Mouse (Mus musculus): ENCODE data around the gene Prmt3. TPM values are rescaled to one million over a fixed set of nuclear protein-coding genes. Genes with fewer than 3 reads are reported as not detected.
A peak's percentile ranks its signal among the peaks of the same experiment; 100 is the strongest.

Prmt3 gene
- polyA plus RNA-seq, 1 experiment from 2014 or later = 60.8 TPM

DNA sequence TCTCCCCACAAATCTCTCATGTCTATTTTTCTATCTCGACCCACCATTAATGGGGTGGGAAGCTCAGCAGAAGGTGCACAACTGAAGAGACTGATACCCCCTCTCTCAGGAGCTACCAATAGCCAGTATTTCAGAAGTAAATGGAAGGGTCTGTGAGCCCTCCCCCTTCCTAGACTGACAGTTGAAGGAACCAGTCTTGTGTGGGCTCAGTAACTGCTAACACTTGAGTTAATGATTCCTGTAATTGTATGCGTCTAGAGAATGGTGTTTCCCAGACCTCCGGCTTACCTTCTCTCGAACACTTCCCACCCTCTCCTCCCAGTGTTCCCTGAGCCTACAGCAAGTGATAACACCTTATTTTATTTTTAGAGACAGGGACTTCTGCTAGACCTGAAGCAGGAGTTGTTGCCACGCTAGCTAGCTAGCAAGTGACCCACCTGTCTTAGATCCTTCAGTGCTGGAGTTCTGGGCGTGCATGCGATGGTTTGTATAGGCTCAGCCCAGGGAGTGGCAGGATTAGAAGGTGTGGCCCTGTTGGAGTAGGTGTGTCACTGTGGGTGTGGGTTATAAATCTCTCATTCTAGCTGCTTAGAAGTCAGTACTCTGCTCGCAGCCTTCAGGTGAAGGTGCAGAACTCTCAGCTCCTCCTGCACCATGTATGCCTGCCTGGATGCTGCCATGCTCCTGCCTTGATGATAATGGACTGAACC, 102.0 kb downstream of the Prmt3 start:
- H3K36me3 ChIP-seq (ENCODE audit: control insufficient read depth, insufficient read depth, low read length) = no peaks in the 10 kb centered on the region
- WGBS = 87% methylated on average over 8 of the region's 8 CpGs
- no peak overlapping the region for H3K9ac ChIP-seq (replicated peaks; ENCODE audit: low read length)
- H3K4me1 ChIP-seq (ENCODE audit: control insufficient read depth, insufficient read depth, low read length) = peaks cover 23% of the 10 kb centered on the region
- DNase-seq = no peak
- H3K27me3 ChIP-seq (ENCODE audit: control insufficient read depth, insufficient read depth, low read length) = no peaks in the 10 kb centered on the region
- no peak overlapping the region for H3K27ac ChIP-seq (replicated peaks; ENCODE audit: low read depth, low read length)
- ATAC-seq (ENCODE audit: low FRiP score, low TSS enrichment) = no peak
- no peak overlapping the region for H3K4me3 ChIP-seq (replicated peaks; ENCODE audit: low read depth, low read length)
- no peaks in the 10 kb centered on the region for H3K9me3 ChIP-seq (ENCODE audit: control insufficient read depth, low read length)
- no peak overlapping the region for H3K4me2 ChIP-seq (ENCODE audit: low read length)

DNA sequence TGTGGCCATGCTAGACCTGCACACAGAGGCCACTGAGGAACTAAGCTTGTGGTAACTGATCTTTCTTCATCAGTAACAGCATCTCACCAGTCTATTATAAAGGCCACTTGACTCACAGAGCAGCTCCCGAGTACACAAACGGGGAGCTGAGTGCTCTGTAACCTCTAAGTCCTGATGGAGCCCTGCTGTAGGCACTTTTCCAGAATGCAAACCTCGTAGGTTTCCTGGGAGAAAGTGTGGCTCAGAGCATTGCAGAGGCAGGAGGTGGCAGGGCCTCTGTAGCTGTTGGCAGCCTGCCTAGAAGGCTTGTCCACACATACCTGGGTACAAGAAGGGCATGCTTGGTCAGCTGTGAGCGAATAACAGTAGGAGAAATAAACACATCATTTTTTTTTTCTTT, 104.1 kb downstream of the Prmt3 start:
- no peak for ATAC-seq (ENCODE audit: low FRiP score, low TSS enrichment)
- Histone ChIP-seq H3K27ac (replicated peaks; ENCODE audit: low read depth, low read length) (peak overlapping the region; percentile 82), H3K4me3 (replicated peaks; ENCODE audit: low read depth, low read length) (no peak overlapping the region), H3K9ac (replicated peaks; ENCODE audit: low read length) (0 out of 2 replicates have a peak overlapping the region, but pooled peaks have one; percentile 2), H3K4me1 (ENCODE audit: control insufficient read depth, insufficient read depth, low read length) (peaks cover 23% of the 10 kb centered on the region), H3K27me3 (ENCODE audit: control insufficient read depth, insufficient read depth, low read length) (no peaks in the 10 kb centered on the region), H3K9me3 (ENCODE audit: control insufficient read depth, low read length) (no peaks in the 10 kb centered on the region), H3K36me3 (ENCODE audit: control insufficient read depth, insufficient read depth, low read length) (no peaks in the 10 kb centered on the region), H3K4me2 (ENCODE audit: low read length) (peak overlapping the region; percentile 24)
- 33% methylated on average over 4 of the region's 4 CpGs for WGBS
- peak; percentile 63 for DNase-seq

DNA sequence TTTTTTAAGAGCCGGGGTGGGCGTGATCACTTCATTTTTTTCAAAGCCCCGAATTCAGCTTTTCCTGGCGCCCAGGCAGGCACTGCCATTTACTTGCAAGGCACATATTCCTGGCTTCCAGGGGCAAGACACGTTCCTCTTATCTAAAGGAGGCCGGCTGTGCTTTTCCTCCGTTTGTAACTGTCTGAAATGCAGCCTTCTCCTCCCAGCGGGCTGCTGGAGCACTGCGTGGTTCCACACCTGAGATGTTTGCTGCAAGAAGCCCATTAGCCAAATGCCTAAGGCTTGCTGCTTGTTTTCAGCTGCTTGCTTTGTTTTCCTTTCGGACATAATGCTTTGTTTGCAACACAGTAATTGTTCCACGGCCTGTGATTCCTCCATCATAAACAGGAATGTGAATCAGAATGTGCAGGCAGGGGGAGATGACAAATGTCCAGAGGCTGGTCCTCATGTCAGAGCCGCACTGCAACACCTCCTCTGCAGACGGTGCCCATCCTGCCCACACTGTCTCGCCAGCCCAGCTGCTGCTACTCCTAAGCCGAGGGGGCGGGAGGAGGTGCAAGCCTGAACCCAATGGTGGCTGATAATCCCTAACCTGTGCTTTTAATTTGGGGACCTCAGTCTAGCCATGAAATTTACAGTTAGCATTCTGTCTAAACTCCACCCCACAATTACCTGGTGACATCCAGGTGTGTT, 104.7 kb downstream of the Prmt3 start:
- Histone ChIP-seq H3K27me3 (ENCODE audit: control insufficient read depth, insufficient read depth, low read length) (no peaks in the 10 kb centered on the region), H3K9ac (replicated peaks; ENCODE audit: low read length) (peak overlapping the region; percentile 39; the same call in 1 of the 2 replicates), H3K4me3 (replicated peaks; ENCODE audit: low read depth, low read length) (no peak overlapping the region), H3K27ac (replicated peaks; ENCODE audit: low read depth, low read length) (peak overlapping the region; percentile 82), H3K36me3 (ENCODE audit: control insufficient read depth, insufficient read depth, low read length) (no peaks in the 10 kb centered on the region), H3K4me1 (ENCODE audit: control insufficient read depth, insufficient read depth, low read length) (peaks cover 23% of the 10 kb centered on the region), H3K9me3 (ENCODE audit: control insufficient read depth, low read length) (no peaks in the 10 kb centered on the region), H3K4me2 (ENCODE audit: low read length) (peak overlapping the region; percentile 24)
- WGBS = 22% methylated on average over 16 of the region's 16 CpGs
- DNase-seq = peak; percentile 80
- ATAC-seq (ENCODE audit: low FRiP score, low TSS enrichment) = no peak

DNA sequence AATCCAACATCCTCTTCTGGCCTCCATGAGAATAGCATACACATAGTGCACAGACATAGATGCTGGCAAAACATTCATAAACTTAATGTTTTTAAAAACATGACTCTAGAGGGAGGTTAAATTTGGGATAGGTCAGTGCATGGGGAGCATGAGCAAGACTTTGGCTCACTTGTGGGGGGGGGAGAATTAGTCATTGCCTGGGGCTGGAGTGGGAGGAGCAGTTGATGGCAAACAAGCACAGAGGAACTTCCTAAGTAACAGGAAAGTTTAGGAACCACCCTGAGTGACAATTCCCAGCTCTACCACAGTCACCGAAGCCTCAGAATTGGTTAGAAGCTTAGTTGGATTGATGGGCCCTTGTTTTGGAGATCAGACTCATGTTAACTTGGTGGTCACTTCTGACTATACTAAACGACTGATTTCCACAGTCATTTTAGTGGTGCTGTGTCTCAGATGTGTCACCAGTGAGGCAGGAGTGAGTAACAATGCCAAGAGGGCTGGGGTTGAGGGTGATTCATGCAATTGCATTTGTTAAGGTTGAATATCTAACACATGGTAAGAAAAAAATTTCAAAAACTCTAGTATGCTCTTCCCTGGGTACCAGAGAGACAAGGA, 109.7 kb downstream of the Prmt3 start:
- Histone ChIP-seq H3K36me3 (ENCODE audit: control insufficient read depth, insufficient read depth, low read length) (no peaks in the 10 kb centered on the region), H3K27me3 (ENCODE audit: control insufficient read depth, insufficient read depth, low read length) (no peaks in the 10 kb centered on the region), H3K27ac (replicated peaks; ENCODE audit: low read depth, low read length) (no peak overlapping the region), H3K4me3 (replicated peaks; ENCODE audit: low read depth, low read length) (no peak overlapping the region), H3K9me3 (ENCODE audit: control insufficient read depth, low read length) (no peaks in the 10 kb centered on the region), H3K4me2 (ENCODE audit: low read length) (no peak overlapping the region), H3K9ac (replicated peaks; ENCODE audit: low read length) (no peak overlapping the region), H3K4me1 (ENCODE audit: control insufficient read depth, insufficient read depth, low read length) (peaks cover 4% of the 10 kb centered on the region)
- no peak for DNase-seq
- 87% methylated on average over 2 of the region's 2 CpGs for WGBS
- no peak for ATAC-seq (ENCODE audit: low FRiP score, low TSS enrichment)

DNA sequence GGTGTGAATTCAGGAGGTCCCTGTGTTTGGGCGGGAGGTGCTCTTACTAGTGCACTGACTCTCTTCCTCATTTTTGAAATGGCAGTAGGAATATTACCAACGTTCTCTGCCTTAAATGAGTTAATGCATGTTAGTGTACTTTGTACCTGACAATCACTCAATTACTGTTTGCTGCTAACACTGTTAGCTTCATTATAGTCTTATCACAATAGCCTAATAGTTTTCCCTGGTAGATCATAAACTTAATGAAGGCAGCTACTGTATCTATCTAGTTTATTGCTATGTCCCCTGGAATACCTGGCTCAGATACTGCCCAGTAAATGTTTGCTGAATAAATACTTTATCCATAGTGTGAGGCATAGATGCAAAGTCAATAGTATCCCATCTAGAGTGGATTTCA, 116.6 kb downstream of the Prmt3 start:
- Histone ChIP-seq H3K4me3 (replicated peaks; ENCODE audit: low read depth, low read length) (no peak overlapping the region), H3K9me3 (ENCODE audit: control insufficient read depth, low read length) (no peaks in the 10 kb centered on the region), H3K27me3 (ENCODE audit: control insufficient read depth, insufficient read depth, low read length) (no peaks in the 10 kb centered on the region), H3K27ac (replicated peaks; ENCODE audit: low read depth, low read length) (no peak overlapping the region), H3K36me3 (ENCODE audit: control insufficient read depth, insufficient read depth, low read length) (no peaks in the 10 kb centered on the region), H3K9ac (replicated peaks; ENCODE audit: low read length) (no peak overlapping the region), H3K4me2 (ENCODE audit: low read length) (no peak overlapping the region), H3K4me1 (ENCODE audit: control insufficient read depth, insufficient read depth, low read length) (no peaks in the 10 kb centered on the region)
- 80% methylated on average over 2 of the region's 2 CpGs for WGBS
- no peak for DNase-seq
- ATAC-seq (ENCODE audit: low FRiP score, low TSS enrichment) = no peak

DNA sequence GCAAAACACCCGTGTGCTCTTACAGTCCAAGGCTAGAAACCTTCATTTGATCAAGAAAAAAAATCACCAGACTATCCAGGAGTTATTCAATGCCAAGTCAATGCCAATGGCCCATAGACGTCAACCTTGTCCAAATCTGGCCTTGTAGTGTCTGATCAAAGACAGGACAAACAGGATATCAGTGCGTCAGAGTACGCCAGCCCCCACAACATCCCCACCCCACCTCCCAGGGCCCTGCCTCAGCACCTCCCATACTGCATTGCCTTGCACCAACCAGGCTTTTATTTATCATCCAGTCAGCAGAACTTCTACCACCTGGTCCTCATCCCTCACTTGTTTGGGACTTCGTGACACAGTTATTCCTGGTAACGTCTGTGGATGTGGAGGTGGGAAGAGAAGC, 117.2 kb downstream of the Prmt3 start:
- DNase-seq = no peak

DNA sequence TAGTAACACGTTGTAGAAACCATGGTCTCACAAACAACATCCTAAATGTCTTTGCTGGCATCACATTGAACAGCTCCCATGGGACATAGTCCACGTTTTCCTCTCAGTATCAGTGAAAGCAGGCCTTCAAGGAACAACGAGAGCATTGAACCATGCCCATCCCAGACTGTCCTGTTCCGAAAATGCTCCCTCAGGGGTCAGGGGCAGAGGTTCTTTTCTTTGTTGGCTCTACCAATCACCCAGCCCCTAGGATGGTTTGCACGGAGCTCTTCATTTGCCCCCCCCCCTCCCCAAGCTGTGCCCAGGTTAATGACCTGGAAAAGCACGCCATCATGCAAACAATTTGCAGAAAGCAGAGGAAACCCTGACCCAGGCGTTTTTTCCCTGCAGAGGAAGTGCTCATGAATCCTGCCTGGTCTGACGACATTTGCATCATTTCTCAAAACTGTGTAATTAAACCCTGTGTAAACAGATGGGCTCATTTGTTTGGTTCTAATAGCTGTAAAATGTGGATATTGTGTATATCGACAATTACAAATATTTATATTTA, 123.9 kb downstream of the Prmt3 start:
- Histone ChIP-seq H3K27ac (replicated peaks; ENCODE audit: low read depth, low read length) (no peak overlapping the region), H3K4me1 (ENCODE audit: control insufficient read depth, insufficient read depth, low read length) (no peaks in the 10 kb centered on the region), H3K9me3 (ENCODE audit: control insufficient read depth, low read length) (no peaks in the 10 kb centered on the region), H3K4me2 (ENCODE audit: low read length) (no peak overlapping the region), H3K27me3 (ENCODE audit: control insufficient read depth, insufficient read depth, low read length) (peaks cover 27% of the 10 kb centered on the region), H3K4me3 (replicated peaks; ENCODE audit: low read depth, low read length) (no peak overlapping the region), H3K36me3 (ENCODE audit: control insufficient read depth, insufficient read depth, low read length) (no peaks in the 10 kb centered on the region), H3K9ac (replicated peaks; ENCODE audit: low read length) (no peak overlapping the region)
- WGBS = 32% methylated on average over 9 of the region's 9 CpGs
- DNase-seq (no peak), ATAC-seq (ENCODE audit: low FRiP score, low TSS enrichment) (no peak)

More for the DNA sequence above, 117.2 kb downstream of the Prmt3 start:
- no peaks in the 10 kb centered on the region for H3K4me1 ChIP-seq (ENCODE audit: control insufficient read depth, insufficient read depth, low read length)
- H3K36me3 ChIP-seq (ENCODE audit: control insufficient read depth, insufficient read depth, low read length) = no peaks in the 10 kb centered on the region
- no peak overlapping the region for H3K4me2 ChIP-seq (ENCODE audit: low read length)
- H3K9ac ChIP-seq (replicated peaks; ENCODE audit: low read length) = no peak overlapping the region
- no peak for ATAC-seq (ENCODE audit: low FRiP score, low TSS enrichment)
- WGBS = 87% methylated on average over 6 of the region's 6 CpGs
- H3K4me3 ChIP-seq (replicated peaks; ENCODE audit: low read depth, low read length) = no peak overlapping the region
- no peaks in the 10 kb centered on the region for H3K27me3 ChIP-seq (ENCODE audit: control insufficient read depth, insufficient read depth, low read length)
- no peak overlapping the region for H3K27ac ChIP-seq (replicated peaks; ENCODE audit: low read depth, low read length)
- H3K9me3 ChIP-seq (ENCODE audit: control insufficient read depth, low read length) = no peaks in the 10 kb centered on the region

DNA sequence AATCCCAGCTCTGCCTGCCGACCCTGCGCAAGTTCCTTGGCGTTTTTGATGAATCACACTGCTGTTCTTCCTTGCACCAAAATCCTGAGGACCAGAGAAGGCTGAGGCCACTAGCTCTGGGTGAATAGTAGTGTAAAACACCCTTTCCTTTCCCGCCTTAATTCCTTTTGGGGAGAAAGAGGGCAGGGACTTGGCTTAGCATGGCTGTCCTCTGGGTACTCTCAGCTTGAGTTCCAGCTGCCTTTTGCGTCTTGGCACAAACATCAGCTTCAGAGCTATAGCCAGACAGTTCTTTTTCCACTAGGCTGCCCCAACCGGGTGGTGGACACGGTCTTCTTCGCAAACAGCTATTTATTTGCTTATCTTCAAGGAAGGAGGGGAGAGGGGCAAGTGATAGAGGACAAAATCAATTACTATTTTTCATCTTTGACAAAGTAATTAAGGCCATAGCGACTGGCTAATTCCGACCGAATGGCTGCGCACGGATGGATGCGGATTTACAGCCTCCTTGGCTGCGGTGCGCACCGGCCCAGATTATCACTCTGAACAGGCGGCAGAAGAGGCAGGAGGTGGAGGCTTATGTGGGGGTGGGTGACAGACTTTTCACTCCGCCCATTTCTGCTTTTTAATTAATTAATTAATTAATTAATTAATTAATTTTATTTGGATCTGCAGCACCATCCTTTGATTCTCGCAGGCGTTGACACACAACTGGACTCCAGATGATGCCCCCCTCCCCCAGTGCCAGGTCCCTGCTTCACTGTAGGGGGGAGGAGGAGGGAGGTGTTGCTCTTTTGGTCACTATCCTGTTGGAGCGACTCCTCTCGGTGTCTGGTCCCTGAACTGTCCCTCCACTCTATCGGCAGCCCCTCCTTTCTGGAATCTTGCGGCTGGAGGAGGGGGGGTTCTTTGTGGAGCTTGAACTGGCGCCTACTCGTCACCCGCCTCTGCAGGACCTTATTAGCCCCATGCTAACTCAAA, 129.3 kb downstream of the Prmt3 start:
- peak; percentile 52 for ATAC-seq (ENCODE audit: low FRiP score, low TSS enrichment)
- 2% methylated on average over 28 of the region's 28 CpGs for WGBS
- no peak overlapping the region; the same call in 1 of the 2 replicates for H3K27ac ChIP-seq (replicated peaks; ENCODE audit: low read depth, low read length)
- H3K9me3 ChIP-seq (ENCODE audit: control insufficient read depth, low read length) = no peaks in the 10 kb centered on the region
- peaks cover 79% of the 10 kb centered on the region for H3K27me3 ChIP-seq (ENCODE audit: control insufficient read depth, insufficient read depth, low read length)
- H3K4me3 ChIP-seq (replicated peaks; ENCODE audit: low read depth, low read length) = 0 out of 2 replicates have a peak overlapping the region, but pooled peaks have one; percentile 0
- peaks cover 6% of the 10 kb centered on the region for H3K4me1 ChIP-seq (ENCODE audit: control insufficient read depth, insufficient read depth, low read length)
- no peaks in the 10 kb centered on the region for H3K36me3 ChIP-seq (ENCODE audit: control insufficient read depth, insufficient read depth, low read length)
- peak overlapping the region; percentile 28 for H3K4me2 ChIP-seq (ENCODE audit: low read length)
- no peak overlapping the region for H3K9ac ChIP-seq (replicated peaks; ENCODE audit: low read length)
- peak; percentile 68 for DNase-seq

Data from midbrain, embryonic 14.5 days (tissue).